Mouse (Mus musculus): ENCODE data around the gene Efcab9. TPM values are rescaled to one million over a fixed set of nuclear protein-coding genes. Genes with fewer than 3 reads are reported as not detected.
A peak's percentile ranks its signal among the peaks of the same experiment; 100 is the strongest.

The Efcab9 gene
- polyA plus RNA-seq, 1 experiment from 2014 or later, result not detected

DNA sequence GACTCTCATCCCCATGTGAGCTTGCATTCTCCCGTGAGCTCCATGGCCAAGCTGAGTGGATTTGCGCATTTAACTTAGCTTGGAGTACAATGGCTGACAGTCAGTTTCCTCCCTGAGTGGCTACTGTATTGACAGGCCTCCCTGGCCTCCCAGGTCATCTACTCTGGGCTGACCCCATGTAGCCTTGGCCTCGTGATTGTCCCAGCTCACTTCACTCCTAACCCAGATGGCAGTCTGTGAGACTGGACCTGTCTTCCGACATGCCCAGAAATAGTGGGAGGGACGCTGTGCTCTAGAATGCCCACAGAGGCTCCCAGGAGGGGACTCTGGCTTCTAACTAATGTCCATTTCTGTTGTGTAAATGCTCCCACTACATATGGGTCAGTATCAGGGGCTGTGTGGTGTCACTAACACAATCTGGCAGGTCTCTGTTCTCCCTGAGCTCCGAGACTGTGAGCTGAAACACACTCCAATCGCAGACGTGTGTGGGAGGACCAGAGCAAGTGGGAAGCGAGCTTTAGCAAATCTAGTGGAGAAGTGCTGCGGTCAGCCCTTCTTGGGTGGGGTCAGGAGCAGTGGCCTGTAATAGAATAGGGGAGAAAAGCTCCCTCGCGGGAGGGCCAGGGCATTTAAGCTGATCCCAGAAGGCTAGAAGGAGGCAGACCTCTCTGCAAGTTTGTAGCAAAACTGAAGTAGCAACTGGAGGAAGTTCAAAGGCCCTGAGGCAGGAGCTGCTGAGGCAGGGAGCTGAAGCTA, 28.3 kb upstream of the Efcab9 start:
- Histone ChIP-seq H3K27me3 (ENCODE audit: control insufficient read depth, insufficient read depth, low read length) (no peaks in the 10 kb centered on the region), H3K36me3 (ENCODE audit: control insufficient read depth, insufficient read depth, low read length) (no peaks in the 10 kb centered on the region), H3K4me3 (ENCODE audit: low read depth, low read length) (no peak overlapping the region), H3K27ac (replicated peaks; ENCODE audit: low read depth, low read length) (no peak overlapping the region), H3K9ac (ENCODE audit: low read length) (no peak overlapping the region), H3K9me3 (ENCODE audit: control insufficient read depth, low read length) (no peaks in the 10 kb centered on the region), H3K4me2 (ENCODE audit: low read depth, severe bottlenecking) (no peak overlapping the region), H3K4me1 (ENCODE audit: control insufficient read depth, insufficient read depth, low read length) (no peaks in the 10 kb centered on the region)
- WGBS, result 88% methylated on average over 12 of the region's 12 CpGs
- ATAC-seq (ENCODE audit: insufficient number of reproducible peaks, low FRiP score, low TSS enrichment, low read depth), result no peak
- DNase-seq (ENCODE audit: low spot score), result no peak

DNA sequence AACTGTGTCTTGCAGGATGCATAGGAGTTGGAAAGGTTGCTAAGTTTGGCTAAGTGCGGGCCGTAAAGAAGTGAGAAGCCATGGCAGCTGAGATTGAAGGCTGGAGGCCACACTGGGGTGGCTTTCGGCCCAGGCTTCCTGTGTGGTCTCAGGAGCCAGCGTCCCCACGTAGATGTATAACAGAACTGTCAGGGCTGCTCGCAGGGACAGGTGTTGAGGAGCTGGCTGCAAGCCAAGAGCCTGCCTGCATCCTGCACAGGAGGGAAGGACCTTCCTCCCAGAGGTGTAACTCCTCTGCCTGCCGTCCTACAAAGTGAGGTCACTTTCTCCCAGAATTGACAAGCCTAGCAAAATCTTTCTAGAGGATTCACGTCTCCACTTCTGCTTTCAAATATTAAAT, 26.8 kb upstream of the Efcab9 start:
- H3K4me3 ChIP-seq (ENCODE audit: low read depth, low read length), result no peak overlapping the region
- no peaks in the 10 kb centered on the region for H3K27me3 ChIP-seq (ENCODE audit: control insufficient read depth, insufficient read depth, low read length)
- ATAC-seq (ENCODE audit: insufficient number of reproducible peaks, low FRiP score, low TSS enrichment, low read depth) (no peak), DNase-seq (ENCODE audit: low spot score) (peak; percentile 34)
- H3K9ac ChIP-seq (ENCODE audit: low read length), result no peak overlapping the region
- H3K4me1 ChIP-seq (ENCODE audit: control insufficient read depth, insufficient read depth, low read length), result peaks cover 1% of the 10 kb centered on the region; the same call in 1 of the 2 replicates
- no peaks in the 10 kb centered on the region for H3K9me3 ChIP-seq (ENCODE audit: control insufficient read depth, low read length)
- WGBS, result 45% methylated on average over 8 of the region's 8 CpGs
- no peak overlapping the region for H3K27ac ChIP-seq (replicated peaks; ENCODE audit: low read depth, low read length)
- H3K4me2 ChIP-seq (ENCODE audit: low read depth, severe bottlenecking), result no peak overlapping the region
- no peaks in the 10 kb centered on the region for H3K36me3 ChIP-seq (ENCODE audit: control insufficient read depth, insufficient read depth, low read length)

DNA sequence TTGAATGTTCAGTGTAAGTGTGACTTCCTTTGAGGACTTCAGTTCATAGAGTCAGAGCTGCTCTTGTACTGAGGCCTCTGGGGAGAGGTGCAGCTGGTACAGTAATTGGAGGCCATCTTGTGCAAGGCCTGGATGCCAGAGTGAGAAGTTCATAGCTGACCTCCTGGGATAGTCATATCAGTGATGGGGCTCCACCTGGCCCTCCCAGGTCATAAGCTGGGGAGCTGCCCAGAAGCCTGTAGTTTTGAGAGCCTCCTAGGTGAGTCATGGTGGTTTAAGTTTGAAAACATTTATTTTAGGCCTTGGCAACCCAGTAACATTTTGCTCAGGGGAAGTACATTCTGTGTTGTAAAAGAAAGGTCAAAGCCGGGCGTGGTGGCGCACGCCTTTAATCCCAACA, 26.1 kb upstream of the Efcab9 start:
- Histone ChIP-seq H3K4me2 (ENCODE audit: low read depth, severe bottlenecking) (no peak overlapping the region), H3K4me3 (ENCODE audit: low read depth, low read length) (no peak overlapping the region), H3K9me3 (ENCODE audit: control insufficient read depth, low read length) (no peaks in the 10 kb centered on the region), H3K4me1 (ENCODE audit: control insufficient read depth, insufficient read depth, low read length) (peaks cover 6% of the 10 kb centered on the region), H3K9ac (ENCODE audit: low read length) (no peak overlapping the region), H3K36me3 (ENCODE audit: control insufficient read depth, insufficient read depth, low read length) (no peaks in the 10 kb centered on the region), H3K27me3 (ENCODE audit: control insufficient read depth, insufficient read depth, low read length) (no peaks in the 10 kb centered on the region), H3K27ac (replicated peaks; ENCODE audit: low read depth, low read length) (no peak overlapping the region)
- over 99% methylated on average over 4 of the region's 4 CpGs for WGBS
- ATAC-seq (ENCODE audit: insufficient number of reproducible peaks, low FRiP score, low TSS enrichment, low read depth), result no peak
- no peak for DNase-seq (ENCODE audit: low spot score)

GRCm38 (mm10) chr11:32556333-32556990, 24.6 kb upstream of the Efcab9 start:
- H3K4me2 ChIP-seq (ENCODE audit: low read depth, severe bottlenecking), result no peak overlapping the region
- no peak for DNase-seq (ENCODE audit: low spot score)
- no peak for ATAC-seq (ENCODE audit: insufficient number of reproducible peaks, low FRiP score, low TSS enrichment, low read depth)
- no peaks in the 10 kb centered on the region for H3K27me3 ChIP-seq (ENCODE audit: control insufficient read depth, insufficient read depth, low read length)
- WGBS, result 77% methylated on average over 10 of the region's 10 CpGs
- no peaks in the 10 kb centered on the region for H3K9me3 ChIP-seq (ENCODE audit: control insufficient read depth, low read length)
- H3K9ac ChIP-seq (ENCODE audit: low read length), result no peak overlapping the region
- H3K4me3 ChIP-seq (ENCODE audit: low read depth, low read length), result no peak overlapping the region
- H3K27ac ChIP-seq (replicated peaks; ENCODE audit: low read depth, low read length), result no peak overlapping the region
- H3K36me3 ChIP-seq (ENCODE audit: control insufficient read depth, insufficient read depth, low read length), result no peaks in the 10 kb centered on the region
- peaks cover 13% of the 10 kb centered on the region for H3K4me1 ChIP-seq (ENCODE audit: control insufficient read depth, insufficient read depth, low read length)

DNA sequence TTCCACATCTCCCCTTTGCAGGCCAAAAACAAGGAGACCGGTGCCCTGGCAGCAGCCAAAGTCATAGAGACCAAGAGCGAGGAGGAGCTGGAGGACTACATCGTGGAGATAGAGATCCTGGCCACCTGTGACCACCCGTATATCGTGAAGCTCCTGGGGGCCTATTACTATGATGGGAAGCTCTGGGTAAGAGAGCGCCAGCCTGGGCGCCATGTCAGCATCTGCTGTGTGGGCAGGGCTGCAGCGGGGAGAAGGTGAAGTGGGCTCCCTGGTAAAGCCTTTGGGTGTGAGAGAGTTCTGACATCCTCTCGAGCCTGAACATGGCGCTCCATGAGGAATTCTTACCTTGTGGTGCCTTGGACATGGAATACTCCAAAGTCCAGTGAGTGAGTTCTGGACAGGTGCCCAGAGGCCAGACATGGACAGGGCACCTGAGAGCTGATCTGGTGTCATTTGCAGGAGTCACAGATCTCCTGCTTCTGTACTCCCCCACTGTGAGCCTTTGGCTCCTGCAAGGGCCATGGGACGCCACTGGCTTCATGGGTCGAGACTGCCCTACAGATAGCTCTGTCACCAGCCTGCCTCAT, 23.3 kb upstream of the Efcab9 start:
- DNase-seq (ENCODE audit: low spot score) (no peak), ATAC-seq (ENCODE audit: insufficient number of reproducible peaks, low FRiP score, low TSS enrichment, low read depth) (no peak)
- H3K27ac ChIP-seq (replicated peaks; ENCODE audit: low read depth, low read length), result no peak overlapping the region
- no peaks in the 10 kb centered on the region for H3K27me3 ChIP-seq (ENCODE audit: control insufficient read depth, insufficient read depth, low read length)
- H3K4me3 ChIP-seq (ENCODE audit: low read depth, low read length), result no peak overlapping the region
- H3K4me1 ChIP-seq (ENCODE audit: control insufficient read depth, insufficient read depth, low read length), result peaks cover 13% of the 10 kb centered on the region
- H3K9me3 ChIP-seq (ENCODE audit: control insufficient read depth, low read length), result no peaks in the 10 kb centered on the region
- H3K4me2 ChIP-seq (ENCODE audit: low read depth, severe bottlenecking), result no peak overlapping the region
- WGBS, result 92% methylated on average over 12 of the region's 12 CpGs
- H3K36me3 ChIP-seq (ENCODE audit: control insufficient read depth, insufficient read depth, low read length), result no peaks in the 10 kb centered on the region
- no peak overlapping the region for H3K9ac ChIP-seq (ENCODE audit: low read length)

DNA sequence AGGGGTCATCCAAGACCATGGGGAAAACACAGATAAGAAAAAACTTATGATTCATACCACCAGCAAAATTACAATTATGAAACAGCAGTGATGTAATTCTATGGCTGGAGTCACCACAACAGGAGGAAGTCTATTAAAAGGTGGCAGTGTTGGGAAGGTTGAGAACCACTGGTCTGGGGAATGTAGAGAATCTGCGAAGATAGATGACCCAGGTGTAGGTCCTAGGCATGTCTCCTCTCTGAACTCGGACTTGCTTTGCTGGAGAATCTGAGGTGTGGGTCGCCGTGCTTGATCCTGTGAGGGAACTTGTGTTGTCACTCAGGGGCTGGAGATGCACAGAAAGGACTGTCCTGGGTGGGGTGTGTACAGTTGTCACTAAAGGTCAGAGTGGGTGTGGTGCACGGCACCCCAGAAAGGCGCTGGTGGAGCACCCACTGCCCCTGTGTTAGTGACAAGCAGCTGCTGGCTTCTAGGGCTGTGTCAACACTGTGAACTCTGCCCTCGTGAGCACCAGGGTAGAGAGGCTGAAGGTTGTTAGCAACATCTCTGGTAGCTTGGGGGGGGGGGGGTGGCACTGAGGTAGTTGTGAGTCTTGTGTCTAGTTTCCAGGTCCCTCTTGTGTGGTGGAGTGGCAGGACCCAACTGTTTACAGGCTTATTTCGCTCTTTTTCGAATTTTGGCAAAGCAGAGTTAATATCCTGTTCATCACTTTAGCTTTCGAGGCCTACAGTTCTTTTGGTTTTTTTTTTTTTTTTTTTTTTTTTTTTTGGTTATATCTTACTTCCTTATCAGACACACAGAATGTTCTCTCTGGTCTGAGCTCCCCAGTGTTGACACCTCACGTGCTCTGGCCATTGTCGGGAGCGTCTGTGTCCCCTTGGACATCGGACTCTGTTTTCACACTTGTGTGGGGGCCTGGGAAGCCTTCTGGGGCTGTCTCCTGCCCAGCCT, 22.5 kb upstream of the Efcab9 start:
- WGBS, result 84% methylated on average over 14 of the region's 14 CpGs

DNA sequence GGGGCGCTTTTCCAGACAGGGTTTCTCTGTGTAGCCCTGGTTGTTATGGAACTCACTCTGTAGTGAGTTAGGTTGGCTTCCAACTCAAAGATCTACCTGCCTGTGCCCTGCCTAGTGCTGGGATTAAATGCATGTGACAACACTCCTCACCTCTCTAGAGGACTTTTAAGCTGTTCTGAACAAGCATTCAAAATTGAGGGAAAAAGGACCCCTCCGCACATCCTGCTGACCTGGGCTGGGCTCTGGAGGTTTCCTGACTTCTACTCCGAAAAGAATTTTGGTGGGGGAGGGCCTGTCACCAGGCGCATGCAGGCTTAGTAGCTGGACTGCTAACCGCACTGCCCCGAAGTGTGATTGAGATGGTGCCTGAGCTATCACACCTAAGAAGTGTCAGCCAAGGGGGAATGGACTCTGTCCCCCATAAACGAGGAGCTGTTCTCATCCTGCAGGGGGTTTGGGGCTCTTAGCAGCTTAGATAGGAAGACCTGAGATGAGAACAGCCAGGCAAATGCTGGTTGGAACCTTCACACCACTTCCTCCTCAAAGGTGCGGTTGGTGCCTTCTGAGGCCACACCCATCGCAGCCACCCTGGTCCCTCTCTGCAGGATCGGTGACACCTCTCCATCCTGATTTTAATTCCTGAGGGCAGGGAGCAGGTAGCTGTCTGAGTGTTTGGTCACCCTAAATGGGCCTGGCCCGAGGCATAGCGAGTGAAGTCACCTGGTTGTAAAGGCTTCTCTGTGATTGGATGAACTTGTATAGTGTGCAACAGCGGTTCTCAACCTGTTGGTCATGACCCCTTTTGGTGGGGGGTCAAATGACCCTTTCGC, 21.6 kb upstream of the Efcab9 start:
- Histone ChIP-seq H3K4me1 (ENCODE audit: control insufficient read depth, insufficient read depth, low read length) (peaks cover 16% of the 10 kb centered on the region), H3K36me3 (ENCODE audit: control insufficient read depth, insufficient read depth, low read length) (no peaks in the 10 kb centered on the region), H3K9me3 (ENCODE audit: control insufficient read depth, low read length) (no peaks in the 10 kb centered on the region), H3K4me2 (ENCODE audit: low read depth, severe bottlenecking) (no peak overlapping the region), H3K27me3 (ENCODE audit: control insufficient read depth, insufficient read depth, low read length) (no peaks in the 10 kb centered on the region), H3K27ac (replicated peaks; ENCODE audit: low read depth, low read length) (no peak overlapping the region), H3K9ac (ENCODE audit: low read length) (no peak overlapping the region), H3K4me3 (ENCODE audit: low read depth, low read length) (no peak overlapping the region)
- 52% methylated on average over 14 of the region's 14 CpGs for WGBS
- no peak for ATAC-seq (ENCODE audit: insufficient number of reproducible peaks, low FRiP score, low TSS enrichment, low read depth)
- DNase-seq (ENCODE audit: low spot score), result no peak

More for the DNA sequence above, 22.5 kb upstream of the Efcab9 start:
- no peak overlapping the region for H3K27ac ChIP-seq (replicated peaks; ENCODE audit: low read depth, low read length)
- H3K4me2 ChIP-seq (ENCODE audit: low read depth, severe bottlenecking), result no peak overlapping the region
- H3K36me3 ChIP-seq (ENCODE audit: control insufficient read depth, insufficient read depth, low read length), result no peaks in the 10 kb centered on the region
- H3K4me1 ChIP-seq (ENCODE audit: control insufficient read depth, insufficient read depth, low read length), result peaks cover 13% of the 10 kb centered on the region
- ATAC-seq (ENCODE audit: insufficient number of reproducible peaks, low FRiP score, low TSS enrichment, low read depth) (no peak), DNase-seq (ENCODE audit: low spot score) (no peak)
- no peak overlapping the region for H3K4me3 ChIP-seq (ENCODE audit: low read depth, low read length)
- no peak overlapping the region for H3K9ac ChIP-seq (ENCODE audit: low read length)
- no peaks in the 10 kb centered on the region for H3K27me3 ChIP-seq (ENCODE audit: control insufficient read depth, insufficient read depth, low read length)
- no peaks in the 10 kb centered on the region for H3K9me3 ChIP-seq (ENCODE audit: control insufficient read depth, low read length)
